Mouse (Mus musculus) erythroblast, embryonic 14.5 days (primary cell): ENCODE results near the gene Hivep2. TPM values are rescaled to one million over a fixed set of nuclear protein-coding genes. Genes with fewer than 3 reads are reported as not detected.

Source experiments
- H3K27me3 ChIP-seq: 2 replicates; pipeline ENCODE4 v1.6.1; 2012; ENCODE audit warnings: inconsistent platforms; ENCODE audit not compliant: control insufficient read depth
- H3K36me3 ChIP-seq: 2 replicates; pipeline ENCODE4 v1.6.1; 2012; ENCODE audit warnings: mild to moderate bottlenecking, inconsistent platforms; ENCODE audit not compliant: control insufficient read depth
- H3K4me1 ChIP-seq: 2 replicates; pipeline ENCODE4 v1.6.1; 2012; ENCODE audit warnings: inconsistent platforms; ENCODE audit not compliant: control insufficient read depth
- H3K4me3 ChIP-seq: replicated peaks from 2 replicates; pipeline ENCODE3; 2012; ENCODE audit warnings: moderate library complexity, mild to moderate bottlenecking, inconsistent platforms
- H3K9me3 ChIP-seq: 2 replicates; pipeline ENCODE4 v1.6.1; 2012; ENCODE audit warnings: low read length, inconsistent platforms, mixed read lengths; ENCODE audit not compliant: control insufficient read depth
- GATA1 ChIP-seq: IDR thresholded peaks from 2 replicates; pipeline ENCODE4 v1.6.1; 2012; ENCODE audit warnings: low read length, inconsistent platforms, mixed read lengths
- TAL1 ChIP-seq: IDR thresholded peaks from 3 replicates; pipeline ENCODE4 v1.6.1; 2012; ENCODE audit warnings: low read length, inconsistent platforms, mixed read lengths
- polyA plus RNA-seq: library from polyadenylated mRNA; stranded (reverse); fragments of >175 nt; gene quantifications from 2 replicates; pipeline ENCODE4 v1.2.3, GENCODE M21; 2012

The Hivep2 gene
- polyA plus RNA-seq, 1 experiment: not detected

GRCm38 (mm10) chr10:13984233-13984632 lies 18.4 kb downstream of the Hivep2 start:
- TF ChIP-seq TAL1 (no peak), GATA1 (no peak)
- H3K4me1 ChIP-seq: peaks cover 5% of the 10 kb centered on the region
- no peaks in the 10 kb centered on the region for H3K27me3 ChIP-seq
- no peaks in the 10 kb centered on the region for H3K9me3 ChIP-seq
- H3K4me3 ChIP-seq: no peak overlapping the region
- no peaks in the 10 kb centered on the region for H3K36me3 ChIP-seq

GRCm38 (mm10) chr10:13986539-13986938 lies 20.7 kb downstream of the Hivep2 start:
- Histone ChIP-seq H3K36me3 (no peaks in the 10 kb centered on the region), H3K4me1 (peaks cover 5% of the 10 kb centered on the region), H3K9me3 (no peaks in the 10 kb centered on the region), H3K4me3 (no peak overlapping the region), H3K27me3 (no peaks in the 10 kb centered on the region)
- TF ChIP-seq TAL1: no peak

- Histone ChIP-seq H3K27me3 (no peaks in the 10 kb centered on the region), H3K4me1 (peaks cover 5% of the 10 kb centered on the region), H3K9me3 (no peaks in the 10 kb centered on the region), H3K4me3 (no peak overlapping the region), H3K36me3 (no peaks in the 10 kb centered on the region)
- TF ChIP-seq GATA1: no peak
- TF ChIP-seq TAL1: no peak
Measured at GRCm38 (mm10) chr10:13987336-13987735, 21.5 kb downstream of the Hivep2 start.

GRCm38 (mm10) chr10:13988280-13988679 lies 22.4 kb downstream of the Hivep2 start:
- TF ChIP-seq TAL1: no peak
- no peak for TF ChIP-seq GATA1
- H3K4me3 ChIP-seq: no peak overlapping the region
- H3K27me3 ChIP-seq: no peaks in the 10 kb centered on the region
- H3K36me3 ChIP-seq: no peaks in the 10 kb centered on the region
- no peaks in the 10 kb centered on the region for H3K9me3 ChIP-seq
- no peaks in the 10 kb centered on the region for H3K4me1 ChIP-seq

- H3K36me3 ChIP-seq: no peaks in the 10 kb centered on the region
- H3K27me3 ChIP-seq: no peaks in the 10 kb centered on the region
- no peaks in the 10 kb centered on the region for H3K4me1 ChIP-seq
- TF ChIP-seq GATA1: no peak
- no peak for TF ChIP-seq TAL1
- H3K9me3 ChIP-seq: no peaks in the 10 kb centered on the region
- no peak overlapping the region for H3K4me3 ChIP-seq
Measured at GRCm38 (mm10) chr10:13988757-13989156, 22.9 kb downstream of the Hivep2 start.

DNA sequence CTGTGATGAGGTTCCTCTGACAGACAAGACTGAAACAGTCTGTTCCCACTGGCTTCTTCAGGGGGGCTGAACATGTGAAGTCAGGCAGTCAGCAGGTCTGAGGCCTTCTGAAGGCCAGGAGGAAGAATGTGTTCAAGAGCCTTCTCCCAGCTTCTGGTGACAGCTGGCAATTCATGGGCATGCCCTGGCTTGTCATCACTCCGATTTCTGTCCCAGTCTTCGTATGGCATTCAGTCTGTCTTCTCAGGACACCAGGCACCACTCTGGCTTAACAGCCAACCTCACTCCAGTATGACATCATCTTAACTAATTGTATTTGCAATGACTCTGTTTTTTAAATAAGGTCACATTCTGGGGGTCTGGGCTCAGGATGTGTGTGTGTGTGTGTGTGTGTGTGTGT lies 25.0 kb downstream of the Hivep2 start:
- Histone ChIP-seq H3K4me3 (no peak overlapping the region), H3K36me3 (no peaks in the 10 kb centered on the region), H3K4me1 (no peaks in the 10 kb centered on the region), H3K27me3 (no peaks in the 10 kb centered on the region), H3K9me3 (no peaks in the 10 kb centered on the region)
- TF ChIP-seq TAL1 (no peak), GATA1 (no peak)

- H3K9me3 ChIP-seq: no peaks in the 10 kb centered on the region
- H3K36me3 ChIP-seq: no peaks in the 10 kb centered on the region
- no peaks in the 10 kb centered on the region for H3K4me1 ChIP-seq
- TF ChIP-seq TAL1 (no peak), GATA1 (no peak)
- no peaks in the 10 kb centered on the region for H3K27me3 ChIP-seq
- no peak overlapping the region for H3K4me3 ChIP-seq
Measured at GRCm38 (mm10) chr10:13993411-13993810, 27.5 kb downstream of the Hivep2 start.

GRCm38 (mm10) chr10:13997336-13997735 lies 31.5 kb downstream of the Hivep2 start:
- Histone ChIP-seq H3K36me3 (no peaks in the 10 kb centered on the region), H3K4me3 (no peak overlapping the region), H3K27me3 (no peaks in the 10 kb centered on the region), H3K4me1 (no peaks in the 10 kb centered on the region), H3K9me3 (no peaks in the 10 kb centered on the region)
- TF ChIP-seq GATA1: no peak
- no peak for TF ChIP-seq TAL1

- Histone ChIP-seq H3K9me3 (no peaks in the 10 kb centered on the region), H3K4me3 (no peak overlapping the region), H3K4me1 (no peaks in the 10 kb centered on the region), H3K36me3 (no peaks in the 10 kb centered on the region), H3K27me3 (no peaks in the 10 kb centered on the region)
- no peak for TF ChIP-seq TAL1
- TF ChIP-seq GATA1: no peak
Measured at GRCm38 (mm10) chr10:14004769-14005517, 39.1 kb downstream of the Hivep2 start.

GRCm38 (mm10) chr10:14009721-14010120 lies 43.8 kb downstream of the Hivep2 start:
- Histone ChIP-seq H3K4me1 (peaks cover 4% of the 10 kb centered on the region; the same call in 1 of the 2 replicates), H3K4me3 (no peak overlapping the region), H3K9me3 (no peaks in the 10 kb centered on the region), H3K27me3 (no peaks in the 10 kb centered on the region), H3K36me3 (no peaks in the 10 kb centered on the region)
- TF ChIP-seq TAL1 (no peak), GATA1 (no peak)
